Mouse (Mus musculus): ENCODE measurements at regions not wholly inside any gene's neighbourhood (a gene's known extent, or its start where the extent isn't known, plus 50 kb on each side); places are given as distances from the start of the nearest gene placed in this dataset.

- Histone ChIP-seq H3K4me1 (no peaks in the 10 kb centered on the region), H3K9me3 (replicated peaks) (0 out of 2 replicates have a peak, but pooled peaks cover 4% of the 10 kb centered on the region), H3K27ac (replicated peaks) (no peak overlapping the region), H3K4me2 (replicated peaks) (no peak overlapping the region), H3K9ac (no peak overlapping the region), H3K36me3 (no peaks in the 10 kb centered on the region), H3K27me3 (no peaks in the 10 kb centered on the region), H3K4me3 (replicated peaks) (no peak overlapping the region)
- 80% methylated on average over 6 of the region's 6 CpGs for WGBS
- ATAC-seq (ENCODE audit: insufficient number of reproducible peaks, low FRiP score, low TSS enrichment, low read depth): no peak
These were observed 54.5 kb upstream of the Cav2 start for GRCm38 (mm10) chr6:17226483-17226882.

Data from embryonic facial prominence, embryonic 15.5 days (tissue).